Mouse (Mus musculus) liver, embryonic 14.5 days (tissue): ENCODE results near the gene Gm45713. TPM values are rescaled to one million over a fixed set of nuclear protein-coding genes. Genes with fewer than 3 reads are reported as not detected.
A peak's percentile ranks its signal among the peaks of the same experiment; 100 is the strongest.

Source experiments
- ATAC-seq: fragments of 200-750 bp; cut with Nextera tagmentation; 2 replicates; pipeline ENCODE4 v1.8.0; 2017; ENCODE audit warnings: moderate number of reproducible peaks, mild to moderate bottlenecking, moderate library complexity; ENCODE audit not compliant: insufficient read depth
- DNase-seq, 3 experiments: peaks; one replicate each; pipeline ENCODE4 v3.0.0-alpha.2; 2012 to 2013; ENCODE audit warnings: low read depth in 3 of 3, low spot score in 3 of 3
- H3K27ac ChIP-seq: fragments of 300-500 bp; sonication (generic); 2 replicates; pipeline ENCODE4 v1.5.1; 2014; ENCODE audit warnings: moderate library complexity, mild to moderate bottlenecking, control low read depth, inconsistent platforms
- H3K27me3 ChIP-seq: fragments of 300-500 bp; sonication (generic); 2 replicates; pipeline ENCODE4 v1.6.1; 2014; ENCODE audit warnings: mild to moderate bottlenecking, low read length, moderate library complexity; ENCODE audit not compliant: control insufficient read depth, insufficient read depth
- H3K36me3 ChIP-seq: fragments of 300-500 bp; sonication (generic); replicated peaks from 2 replicates; pipeline ENCODE4 v1.6.1; 2014; ENCODE audit warnings: low read depth; ENCODE audit not compliant: control insufficient read depth, insufficient read depth
- H3K4me1 ChIP-seq, 2 experiments: fragments of 200-500 bp in 1 of 2; fragments of 300-500 bp in 1 of 2; sonication (generic) in 1 of 2; replicated peaks; 2 replicates each; pipeline ENCODE4 v1.6.1; 2012 to 2014; ENCODE audit warnings: antibody characterized with exemption in 1 of 2, inconsistent platforms in 1 of 2, low read length in 1 of 2; ENCODE audit not compliant: control insufficient read depth in 2 of 2, insufficient read depth in 2 of 2
- H3K4me2 ChIP-seq: fragments of 300-500 bp; sonication (generic); 2 replicates; pipeline ENCODE4 v1.6.1; 2014; ENCODE audit warnings: low read depth, mild to moderate bottlenecking, control low read depth, moderate library complexity
- H3K4me3 ChIP-seq, 2 experiments: fragments of 200-500 bp in 1 of 2; fragments of 300-500 bp in 1 of 2; sonication (generic) in 1 of 2; 2 replicates each; pipeline ENCODE4 v1.5.1; 2012 to 2014; ENCODE audit warnings: low read depth in 2 of 2, low read length in 2 of 2, mild to moderate bottlenecking in 2 of 2, control low read depth in 1 of 2, inconsistent platforms in 1 of 2, moderate library complexity in 1 of 2; ENCODE audit not compliant: insufficient read depth in 1 of 2
- H3K9ac ChIP-seq: fragments of 300-500 bp; sonication (generic); replicated peaks from 2 replicates; pipeline ENCODE4 v1.6.1; 2014; ENCODE audit warnings: mild to moderate bottlenecking, control low read depth, moderate library complexity
- H3K9me3 ChIP-seq: fragments of 300-500 bp; sonication (generic); 2 replicates; pipeline ENCODE4 v1.6.1; 2016; ENCODE audit warnings: low read length, mixed read lengths; ENCODE audit not compliant: control insufficient read depth
- CTCF ChIP-seq: IDR thresholded peaks from 2 replicates; pipeline ENCODE4 v1.5.1; 2016; ENCODE audit warnings: antibody characterized with exemption, low read depth, control low read depth
- EP300 ChIP-seq: IDR thresholded peaks from 2 replicates; pipeline ENCODE4 v1.6.1; 2016; ENCODE audit warnings: antibody characterized with exemption, low read depth
- WGBS: fragments of 180-500 bp; shearing (Covaris S2); extraction: QIAGEN DNeasy Blood & Tissue Kit; methylation state at CpG from one replicate; pipeline ENCODE4 v1.1.7; 2014; ENCODE audit not compliant: insufficient replicate concordance; 5-methylcytosine and 5-hydroxymethylcytosine counted together
- polyA plus RNA-seq, 2 experiments: library from polyadenylated mRNA; depleted of rRNA in 1 of 2; stranded (reverse) in 1 of 2; unstranded in 1 of 2; fragments of >200 nt; fragmentation: Nextera tagmentation in 1 of 2; extraction: Ambion mirVana in 1 of 2; gene quantifications; 2 replicates each; pipeline versions ENCODE4 v1.2.1 to v1.2.3; 2012 to 2014

The Gm45713 gene
- polyA plus RNA-seq, 2 experiments: 0.63 TPM; not detected in 1

DNA sequence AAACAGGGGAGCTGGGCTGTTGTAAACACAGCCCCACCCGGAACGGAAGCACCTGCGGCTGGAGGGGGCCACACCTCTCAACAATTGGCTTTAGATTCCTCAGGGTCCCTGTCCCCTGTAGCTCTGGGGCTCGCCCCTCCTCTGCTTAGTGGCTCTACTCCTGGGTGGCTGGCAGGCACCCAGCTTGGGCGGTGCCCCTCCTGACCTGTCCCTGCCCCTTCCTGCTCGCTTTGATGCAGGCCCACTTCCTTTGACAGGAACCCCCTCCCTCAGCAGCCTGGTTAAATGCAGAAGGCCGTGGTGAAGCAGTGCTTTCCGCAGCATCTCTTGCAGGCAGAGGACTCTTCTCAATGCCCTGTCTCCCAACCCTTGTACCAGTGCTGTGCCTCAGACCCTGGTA lies 14.6 kb downstream of the Gm45713 start:
- DNase-seq (no peak), ATAC-seq (no peak)
- H3K4me1 ChIP-seq: peaks cover 16 to 25% of the 10 kb centered on the region in 2 experiments
- no peak overlapping the region for H3K9ac ChIP-seq
- H3K9me3 ChIP-seq: no peaks in the 10 kb centered on the region
- peaks cover 44% of the 10 kb centered on the region for H3K36me3 ChIP-seq
- H3K27ac ChIP-seq: no peak overlapping the region
- 34% methylated on average over 8 of the region's 8 CpGs for WGBS
- no peaks in the 10 kb centered on the region for H3K27me3 ChIP-seq
- H3K4me2 ChIP-seq: peak overlapping the region; percentile 40
- no peak for TF ChIP-seq EP300
- TF ChIP-seq CTCF: no peak
- H3K4me3 ChIP-seq: no peak overlapping the region

DNA sequence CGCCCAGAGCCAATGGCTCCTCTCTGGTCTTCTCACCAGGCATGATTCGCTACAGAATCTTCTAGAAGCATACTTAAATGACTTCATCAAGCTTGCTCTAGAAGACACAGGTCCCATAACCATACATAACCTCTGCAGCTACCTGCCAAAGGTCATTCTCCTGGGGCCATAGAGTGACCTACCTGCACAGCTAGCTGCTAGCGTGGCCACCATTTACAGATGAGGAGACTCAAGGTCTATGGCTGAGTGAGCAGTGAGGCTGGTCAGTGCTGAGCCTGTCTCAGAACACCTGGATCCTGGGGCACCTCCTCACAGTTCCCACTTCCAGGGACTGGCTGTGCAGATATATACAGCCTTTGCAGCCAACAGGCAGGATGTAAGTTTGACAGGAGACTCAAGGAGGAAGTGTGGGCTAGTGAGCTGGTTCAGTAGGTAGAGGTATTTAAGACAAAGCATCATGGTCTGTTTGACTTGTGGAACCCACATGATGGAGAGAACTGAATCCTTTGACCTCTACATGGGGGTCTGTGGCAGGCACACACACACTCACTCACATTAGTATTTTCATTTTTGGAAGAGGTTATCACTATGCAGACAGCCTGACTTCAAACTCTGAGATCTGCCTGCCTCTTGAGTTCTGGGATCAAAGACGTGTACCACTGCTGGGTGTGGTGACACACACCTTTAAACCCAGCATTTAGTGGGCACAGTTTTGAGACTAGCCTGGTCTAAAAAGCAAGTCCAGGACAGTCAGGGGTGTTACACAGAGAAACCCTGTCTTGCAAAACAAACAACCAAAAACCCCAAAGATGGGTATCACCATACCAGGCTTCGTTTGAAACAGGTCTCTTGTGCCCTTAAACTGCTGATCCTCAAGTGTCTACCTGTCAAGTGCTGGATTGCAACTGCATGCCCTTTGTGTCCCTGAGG lies 16.0 kb downstream of the Gm45713 start:
- Histone ChIP-seq H3K9me3 (no peaks in the 10 kb centered on the region), H3K27me3 (no peaks in the 10 kb centered on the region), H3K27ac (no peak overlapping the region), H3K9ac (no peak overlapping the region), H3K36me3 (peaks cover 30% of the 10 kb centered on the region), H3K4me1 (peaks cover 13 to 16% of the 10 kb centered on the region in 2 experiments), H3K4me3 (no peak overlapping the region), H3K4me2 (no peak overlapping the region)
- ATAC-seq (no peak), DNase-seq (no peak)
- WGBS: 56% methylated on average over 5 of the region's 5 CpGs
- TF ChIP-seq CTCF (no peak), EP300 (no peak)

DNA sequence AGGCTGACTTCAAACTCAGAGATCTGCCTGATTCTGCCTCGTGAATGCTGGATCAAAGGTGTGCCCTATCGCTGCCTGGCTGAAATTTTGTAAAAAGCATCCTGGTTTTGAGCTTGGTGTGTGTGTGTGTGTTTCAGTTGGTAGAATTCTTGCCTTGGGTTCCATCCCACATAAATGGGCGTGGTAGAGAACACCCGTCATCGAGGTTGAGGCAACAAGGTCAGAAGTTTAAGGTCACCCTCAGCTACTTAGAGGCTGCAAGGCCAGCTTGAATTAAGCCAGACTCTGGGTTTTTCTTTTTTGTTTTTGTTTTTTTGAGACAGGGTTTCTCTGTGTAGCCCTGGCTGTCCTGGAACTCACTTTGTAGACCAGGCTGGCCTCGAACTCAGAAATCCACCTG lies 17.7 kb downstream of the Gm45713 start:
- Histone ChIP-seq H3K9ac (no peak overlapping the region), H3K9me3 (no peaks in the 10 kb centered on the region), H3K27ac (no peak overlapping the region), H3K36me3 (peaks cover 30% of the 10 kb centered on the region), H3K4me3 (no peak overlapping the region), H3K27me3 (no peaks in the 10 kb centered on the region), H3K4me1 (peaks cover 11 to 17% of the 10 kb centered on the region in 2 experiments), H3K4me2 (no peak overlapping the region)
- WGBS: 56% methylated on average over 6 of the region's 6 CpGs
- no peak for ATAC-seq
- TF ChIP-seq EP300: no peak
- TF ChIP-seq CTCF: no peak
- DNase-seq: no peak

DNA sequence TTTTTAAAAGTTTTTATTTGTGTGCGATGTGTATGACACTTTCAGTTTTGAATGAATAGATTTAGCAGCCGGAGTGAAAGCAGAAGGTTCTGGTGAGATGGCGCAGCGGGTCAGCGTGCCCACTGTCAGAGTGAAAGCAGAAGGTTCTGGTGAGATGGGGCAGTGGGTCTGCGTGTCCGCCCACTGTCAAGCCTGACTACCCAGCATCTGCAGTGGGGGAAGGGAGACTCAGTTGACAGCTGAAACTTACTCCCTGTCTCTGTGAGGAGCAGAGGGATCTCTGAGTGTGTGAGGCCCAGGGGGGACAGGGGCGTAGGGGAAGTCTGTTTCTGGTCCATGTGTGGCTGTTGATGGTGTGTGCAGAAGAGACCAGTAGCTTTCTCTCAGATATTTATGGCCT lies 18.5 kb downstream of the Gm45713 start:
- H3K27me3 ChIP-seq: no peaks in the 10 kb centered on the region
- H3K4me2 ChIP-seq: no peak overlapping the region
- H3K9ac ChIP-seq: no peak overlapping the region
- ATAC-seq: no peak
- TF ChIP-seq CTCF (no peak), EP300 (no peak)
- peaks cover 25% of the 10 kb centered on the region for H3K36me3 ChIP-seq
- H3K4me1 ChIP-seq: peaks cover 7 to 19% of the 10 kb centered on the region in 2 experiments
- WGBS: 65% methylated on average over 8 of the region's 8 CpGs
- H3K27ac ChIP-seq: no peak overlapping the region
- no peak overlapping the region for H3K4me3 ChIP-seq
- DNase-seq: no peak
- H3K9me3 ChIP-seq: no peaks in the 10 kb centered on the region

DNA sequence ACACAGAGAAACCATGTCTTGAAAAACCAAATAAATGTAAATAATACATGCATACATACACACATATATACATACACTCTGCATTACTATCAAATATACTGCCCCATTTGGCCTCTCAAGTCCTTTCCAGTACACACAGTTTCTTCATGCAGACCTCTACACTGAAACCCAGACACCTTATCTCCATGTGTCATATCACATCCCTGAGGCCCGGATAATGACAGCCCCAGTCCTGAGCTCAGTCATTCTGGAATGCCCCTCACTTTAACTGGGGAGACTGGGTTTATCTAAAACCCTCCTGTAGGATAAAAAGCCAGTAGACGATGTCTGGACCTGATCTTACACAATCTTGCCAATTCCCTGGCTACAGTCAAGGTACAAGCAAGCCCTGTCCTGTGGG lies 22.6 kb downstream of the Gm45713 start:
- no peak overlapping the region for H3K9ac ChIP-seq
- WGBS: 9% methylated on average over 2 of the region's 2 CpGs
- H3K4me3 ChIP-seq: no peak overlapping the region
- peaks cover 7 to 18% of the 10 kb centered on the region in 2 experiments for H3K4me1 ChIP-seq
- no peak overlapping the region for H3K27ac ChIP-seq
- ATAC-seq: peak; percentile 57; the same call in 1 of the 2 replicates
- no peak overlapping the region for H3K4me2 ChIP-seq
- no peaks in the 10 kb centered on the region for H3K36me3 ChIP-seq
- H3K9me3 ChIP-seq: no peaks in the 10 kb centered on the region
- TF ChIP-seq EP300 (no peak), CTCF (no peak)
- no peaks in the 10 kb centered on the region for H3K27me3 ChIP-seq
- DNase-seq: no peak
